Mouse (Mus musculus): Measurements from ENCODE around the gene Ccdc59.

DNA sequence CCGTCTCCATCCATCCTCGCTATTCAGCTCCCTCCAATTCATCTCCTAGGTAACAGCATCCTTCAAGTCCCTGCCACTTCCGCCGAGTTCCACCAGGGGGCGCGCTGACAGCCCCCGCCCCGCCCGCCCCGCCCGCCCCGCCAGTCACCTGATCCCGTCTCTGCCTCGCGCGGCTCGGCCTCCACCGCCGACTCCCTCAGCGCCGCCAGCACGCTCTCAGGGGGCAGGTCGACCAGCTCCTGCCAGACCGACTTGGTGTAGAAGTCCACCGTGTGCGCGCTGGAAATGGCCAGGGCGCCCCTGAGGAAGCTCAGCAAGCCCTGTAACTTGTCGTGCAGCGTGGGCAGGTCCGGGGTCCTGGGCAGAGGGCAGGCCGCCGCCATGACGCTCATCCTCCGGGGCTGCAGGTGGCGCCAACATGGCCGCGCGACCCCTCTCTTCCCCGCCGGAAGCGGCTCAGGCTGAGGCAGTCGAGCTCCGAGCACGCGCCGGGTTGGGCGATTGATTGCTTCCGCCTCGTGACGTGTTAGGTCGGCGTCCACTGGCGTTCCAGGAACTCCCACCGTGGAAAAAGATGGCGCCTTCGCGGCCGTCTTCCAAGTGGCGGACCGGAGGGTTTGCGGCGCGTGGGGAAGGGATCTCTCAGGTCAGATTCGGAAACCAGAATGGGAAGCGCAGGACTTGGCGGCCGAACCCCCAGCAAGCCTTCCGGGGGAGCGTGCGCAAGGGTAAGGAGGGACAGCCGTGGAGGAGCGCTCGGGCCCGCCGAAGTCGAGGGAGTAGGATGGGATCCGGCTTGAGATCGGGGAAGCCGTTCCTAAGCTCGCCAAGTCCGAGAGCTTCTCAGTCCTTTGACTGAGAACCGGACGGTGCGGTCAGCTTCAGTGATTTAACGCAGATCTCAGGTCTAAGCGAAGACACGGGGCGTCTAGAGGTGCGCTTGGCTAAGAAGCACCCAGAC lies at the start of gene Ccdc59, which contains the start of gene Mettl25:
- TF ChIP-seq CTCF (conservative IDR thresholded peaks at IDR 0.05; ENCODE audit: insufficient read depth, insufficient read length, low read depth, low read length) (peak; percentile 54), POLR2A (IDR thresholded peaks at IDR 0.05; ENCODE audit: low read depth, low read length) (no peak)

Data from kidney, adult 2 months (tissue).